Mouse (Mus musculus) heart, embryonic 14.5 days (tissue): ENCODE data around the gene Myo19. TPM values are rescaled to one million over a fixed set of nuclear protein-coding genes. Genes with fewer than 3 reads are reported as not detected.

ENCODE experiments used
- ATAC-seq: fragments of 200-750 bp; cut with Nextera tagmentation; 2 replicates; pipeline ENCODE4 v1.8.0; 2017; ENCODE audit warnings: low read depth, moderate TSS enrichment; ENCODE audit not compliant: insufficient number of reproducible peaks, insufficient read depth, low FRiP score
- H3K27ac ChIP-seq, 2 experiments: fragments of 200-500 bp in 1 of 2; fragments of 300-500 bp in 1 of 2; sonication (generic) in 1 of 2; replicated peaks in 1 of 2; 2 replicates each; pipeline ENCODE4 v1.5.1; 2012 to 2014; ENCODE audit warnings: low read depth in 2 of 2, low read length in 2 of 2, control low read depth in 1 of 2, mild to moderate bottlenecking in 1 of 2, mixed read lengths in 1 of 2; ENCODE audit not compliant: control insufficient read depth in 1 of 2, insufficient read depth in 1 of 2
- H3K27me3 ChIP-seq: fragments of 300-500 bp; sonication (generic); 2 replicates; pipeline ENCODE4 v1.6.1; 2014; ENCODE audit warnings: mild to moderate bottlenecking, low read length, control low read depth; ENCODE audit not compliant: control insufficient read depth, insufficient read depth
- H3K36me3 ChIP-seq: fragments of 300-500 bp; sonication (generic); 2 replicates; pipeline ENCODE4 v1.6.1; 2014; ENCODE audit warnings: mild to moderate bottlenecking, control low read depth, low read length, mixed read lengths; ENCODE audit not compliant: control insufficient read depth, insufficient read depth
- H3K4me1 ChIP-seq, 2 experiments: fragments of 200-500 bp in 1 of 2; fragments of 300-500 bp in 1 of 2; sonication (generic) in 1 of 2; 2 replicates each; pipeline ENCODE4 v1.6.1; 2012 to 2014; ENCODE audit warnings: low read length in 2 of 2, control low read depth in 1 of 2, mixed read lengths in 1 of 2; ENCODE audit not compliant: control insufficient read depth in 2 of 2, insufficient read depth in 2 of 2
- H3K4me2 ChIP-seq: fragments of 300-500 bp; sonication (generic); 2 replicates; pipeline ENCODE4 v1.6.1; 2014; ENCODE audit warnings: mild to moderate bottlenecking, low read length
- H3K4me3 ChIP-seq, 2 experiments: fragments of 200-500 bp in 1 of 2; fragments of 300-500 bp in 1 of 2; sonication (generic) in 1 of 2; 2 replicates each; pipeline ENCODE4 v1.5.1; 2012 to 2014; ENCODE audit warnings: low read length in 2 of 2, mild to moderate bottlenecking in 2 of 2, control low read depth in 1 of 2, low read depth in 1 of 2, moderate library complexity in 1 of 2; ENCODE audit not compliant: control insufficient read depth in 1 of 2, insufficient read depth in 1 of 2
- H3K9ac ChIP-seq: fragments of 300-500 bp; sonication (generic); 2 replicates; pipeline ENCODE4 v1.6.1; 2014; ENCODE audit warnings: mild to moderate bottlenecking, low read length
- H3K9me3 ChIP-seq: fragments of 300-500 bp; sonication (generic); 2 replicates; pipeline ENCODE4 v1.6.1; 2016; ENCODE audit warnings: low read length, control low read depth; ENCODE audit not compliant: control insufficient read depth
- WGBS: fragments of 180-500 bp; shearing (Covaris S2); extraction: QIAGEN DNeasy Blood & Tissue Kit; methylation state at CpG from one replicate; pipeline ENCODE4 v1.1.7; 2014; 5-methylcytosine and 5-hydroxymethylcytosine counted together
- polyA plus RNA-seq: library from polyadenylated mRNA; unstranded; fragments of >200 nt; fragmentation: Nextera tagmentation; extraction: Ambion mirVana; gene quantifications from 2 replicates; pipeline ENCODE4 v1.2.1, GENCODE M21; 2014

Myo19 gene
- polyA plus RNA-seq: 5.8 and 6.6 TPM in 2 replicates

DNA sequence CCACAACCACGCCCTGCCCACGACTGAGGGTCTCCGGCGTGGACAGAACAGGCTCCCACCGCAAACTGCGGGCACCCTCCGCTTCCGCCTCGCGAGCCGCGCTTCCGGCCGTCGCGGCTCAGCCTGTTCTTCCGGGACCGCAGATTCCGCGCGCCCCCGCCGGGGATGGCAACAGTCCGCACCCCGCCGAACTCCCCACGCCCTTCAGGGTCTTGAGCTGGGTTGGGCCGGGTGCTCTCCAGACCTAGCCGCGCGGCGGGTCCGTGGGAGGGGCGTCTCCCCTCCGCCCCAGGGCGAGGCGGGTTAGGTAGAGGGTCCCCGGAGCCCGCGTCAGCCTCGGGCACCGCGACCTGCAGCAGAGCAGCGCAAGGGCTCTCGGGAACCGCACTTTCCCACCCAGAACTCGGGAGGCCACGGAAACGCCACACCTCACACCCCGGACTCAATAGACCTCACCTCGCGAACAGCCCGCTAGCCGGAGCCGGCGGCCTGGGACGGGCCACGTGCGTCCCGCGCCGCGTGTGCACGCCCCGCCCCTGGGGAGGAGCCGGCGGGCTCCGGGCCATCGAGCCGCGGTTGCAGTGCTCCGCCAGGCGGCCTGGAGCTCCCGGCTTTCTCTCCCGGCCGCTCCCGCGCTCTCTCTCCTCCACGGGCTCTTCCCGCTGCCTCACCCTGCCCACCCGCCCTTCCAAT lies at the start of gene Myo19, which contains the start of gene Pigw:
Gene Myo19 (plus strand): TSS at position 377 of the 693 bp plus-strand sequence.
Gene Pigw (minus strand): TSS at position 514 of the 693 bp plus-strand sequence.
- Histone ChIP-seq H3K27ac (peak within 1 kb of the TSS; percentile 82 to 96), H3K4me1 (peaks cover 5 to 14% of the 10 kb centered on the region in 2 experiments; a peak in 3 of 4 replicates), H3K4me3 (peak within 1 kb of the TSS; percentile 79 to 92), H3K9ac (peak within 1 kb of the TSS; percentile 95), H3K4me2 (peak within 1 kb of the TSS; percentile 95), H3K36me3 (peaks cover 39% of the 10 kb centered on the region), H3K9me3 (no peaks in the 10 kb centered on the region), H3K27me3 (no peaks in the 10 kb centered on the region)
- peak; percentile 91 for ATAC-seq
- WGBS: under 1% methylated on average over 76 of the region's 81 CpGs

- Histone ChIP-seq H3K36me3 (peaks cover 97% of the 10 kb centered on the region), H3K9me3 (no peaks in the 10 kb centered on the region), H3K4me3 (no peak overlapping the region), H3K27ac (no peak overlapping the region), H3K9ac (no peak overlapping the region), H3K27me3 (no peaks in the 10 kb centered on the region), H3K4me2 (no peak overlapping the region), H3K4me1 (no peaks in the 10 kb centered on the region)
- ATAC-seq: no peak
- WGBS: 84% methylated on average over 2 of the region's 2 CpGs
Observed at GRCm38 (mm10) chr11:84839330-84839729, 40.6 kb upstream of the Myo19 start.

GRCm38 (mm10) chr11:84846741-84847474 lies 33.0 kb upstream of the Myo19 start:
- H3K27me3 ChIP-seq: no peaks in the 10 kb centered on the region
- 93% methylated on average over 15 of the region's 15 CpGs for WGBS
- no peak for ATAC-seq

DNA sequence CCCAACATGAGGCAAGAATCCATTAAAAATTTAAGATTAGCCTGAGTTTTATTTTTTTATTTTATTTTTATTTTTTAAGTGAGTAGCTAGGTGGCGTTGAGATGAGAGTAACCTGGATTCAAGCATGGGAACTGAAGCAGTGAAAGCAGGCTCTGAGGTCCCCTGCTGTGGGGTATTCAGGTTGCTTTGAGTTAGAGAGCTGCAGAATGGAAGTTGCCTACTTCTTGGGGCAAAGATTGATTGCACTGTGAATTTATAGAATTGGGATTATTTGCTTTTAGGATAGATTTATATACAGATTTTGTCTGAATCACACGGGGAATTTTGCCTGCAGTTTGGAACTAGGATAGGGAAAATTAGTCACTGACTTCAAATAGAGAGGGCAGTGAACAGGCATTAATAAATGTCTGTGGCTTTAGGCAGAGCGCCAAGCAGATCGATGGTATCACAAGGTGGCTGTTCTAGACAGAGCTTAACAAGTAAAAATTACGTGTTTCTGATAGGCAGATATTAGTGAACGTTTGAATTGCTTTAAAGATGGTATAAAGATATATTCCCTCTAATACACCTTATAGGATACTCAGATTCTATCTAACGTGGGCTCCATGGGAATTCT lies 32.4 kb upstream of the Myo19 start:
- no peak overlapping the region for H3K4me2 ChIP-seq
- 83% methylated on average over 7 of the region's 7 CpGs for WGBS
- H3K4me1 ChIP-seq: no peaks in the 10 kb centered on the region
- H3K4me3 ChIP-seq: no peak overlapping the region
- peaks cover 81% of the 10 kb centered on the region for H3K36me3 ChIP-seq
- H3K9ac ChIP-seq: no peak overlapping the region
- no peak overlapping the region for H3K27ac ChIP-seq
- H3K9me3 ChIP-seq: no peaks in the 10 kb centered on the region
- no peaks in the 10 kb centered on the region for H3K27me3 ChIP-seq
- no peak for ATAC-seq

More at GRCm38 (mm10) chr11:84846741-84847474, 33.0 kb upstream of the Myo19 start:
- Histone ChIP-seq H3K4me3 (no peak overlapping the region), H3K4me2 (no peak overlapping the region), H3K9ac (no peak overlapping the region), H3K27ac (no peak overlapping the region), H3K9me3 (no peaks in the 10 kb centered on the region), H3K4me1 (no peaks in the 10 kb centered on the region), H3K36me3 (peaks cover 81% of the 10 kb centered on the region)

GRCm38 (mm10) chr11:84855285-84855684 lies 24.7 kb upstream of the Myo19 start:
- WGBS: 88% methylated on average over 6 of the region's 6 CpGs
- no peak overlapping the region for H3K27ac ChIP-seq
- H3K4me1 ChIP-seq: no peaks in the 10 kb centered on the region
- H3K4me3 ChIP-seq: no peak overlapping the region
- H3K9ac ChIP-seq: no peak overlapping the region
- ATAC-seq: no peak
- H3K9me3 ChIP-seq: no peaks in the 10 kb centered on the region
- peaks cover 93% of the 10 kb centered on the region for H3K36me3 ChIP-seq
- no peak overlapping the region for H3K4me2 ChIP-seq
- H3K27me3 ChIP-seq: no peaks in the 10 kb centered on the region

- ATAC-seq: no peak
- no peak overlapping the region for H3K9ac ChIP-seq
- no peaks in the 10 kb centered on the region for H3K27me3 ChIP-seq
- no peaks in the 10 kb centered on the region for H3K9me3 ChIP-seq
- WGBS: 58% methylated on average over 2 of the region's 2 CpGs
- H3K4me1 ChIP-seq: peaks cover 0 to 15% of the 10 kb centered on the region in 2 experiments; a peak in 2 of 4 replicates
- no peak overlapping the region for H3K4me2 ChIP-seq
- H3K27ac ChIP-seq: no peak overlapping the region
- no peak overlapping the region for H3K4me3 ChIP-seq
- H3K36me3 ChIP-seq: peaks cover 51% of the 10 kb centered on the region
Observed at GRCm38 (mm10) chr11:84865268-84865667, 14.7 kb upstream of the Myo19 start.

DNA sequence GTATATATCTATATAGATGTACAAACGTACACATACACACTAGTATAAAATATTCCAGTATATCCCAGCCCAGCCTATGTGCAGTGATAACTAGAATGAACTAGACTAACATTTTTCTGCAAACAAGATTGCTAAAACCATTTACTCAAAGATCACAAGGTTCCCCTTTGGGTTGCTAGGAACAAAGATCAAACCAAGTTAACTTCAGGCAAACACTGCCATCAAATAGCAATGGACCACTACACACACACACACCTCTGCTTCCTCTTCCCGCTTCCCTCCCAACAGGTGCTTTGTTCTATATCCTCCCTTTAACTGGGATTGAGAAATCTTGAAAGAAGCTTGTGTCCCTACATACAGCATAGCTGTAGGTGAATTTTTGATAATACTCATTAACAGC lies 12.4 kb upstream of the Myo19 start:
- Histone ChIP-seq H3K4me1 (peaks cover 0 to 19% of the 10 kb centered on the region in 2 experiments; a peak in 2 of 4 replicates), H3K27me3 (no peaks in the 10 kb centered on the region), H3K9ac (no peak overlapping the region), H3K9me3 (no peaks in the 10 kb centered on the region), H3K27ac (no peak overlapping the region), H3K4me2 (peak overlapping the region; percentile 14; the same call in 1 of the 2 replicates), H3K36me3 (peaks cover 28% of the 10 kb centered on the region), H3K4me3 (no peak overlapping the region)
- ATAC-seq: no peak
- WGBS: 89% methylated on average over 2 of the region's 2 CpGs
